Mouse (Mus musculus): ENCODE results near the gene Lgsn. TPM values are rescaled to one million over a fixed set of nuclear protein-coding genes. Genes with fewer than 3 reads are reported as not detected.

Lgsn gene
- total RNA-seq, 1 experiment from 2014 or later = not detected

GRCm38 (mm10) chr1:31220599-31221250 lies 44.5 kb downstream of the Lgsn start:
- DNase-seq = no peak

- DNase-seq = no peak
Measured at GRCm38 (mm10) chr1:31222564-31222963, 46.4 kb downstream of the Lgsn start, which contains the start of the genes 4931428L18Rik and Pih1d3. 4931428L18Rik (minus strand) TSS chr1:31222684. Pih1d3 (plus strand) TSS chr1:31222838.

DNA sequence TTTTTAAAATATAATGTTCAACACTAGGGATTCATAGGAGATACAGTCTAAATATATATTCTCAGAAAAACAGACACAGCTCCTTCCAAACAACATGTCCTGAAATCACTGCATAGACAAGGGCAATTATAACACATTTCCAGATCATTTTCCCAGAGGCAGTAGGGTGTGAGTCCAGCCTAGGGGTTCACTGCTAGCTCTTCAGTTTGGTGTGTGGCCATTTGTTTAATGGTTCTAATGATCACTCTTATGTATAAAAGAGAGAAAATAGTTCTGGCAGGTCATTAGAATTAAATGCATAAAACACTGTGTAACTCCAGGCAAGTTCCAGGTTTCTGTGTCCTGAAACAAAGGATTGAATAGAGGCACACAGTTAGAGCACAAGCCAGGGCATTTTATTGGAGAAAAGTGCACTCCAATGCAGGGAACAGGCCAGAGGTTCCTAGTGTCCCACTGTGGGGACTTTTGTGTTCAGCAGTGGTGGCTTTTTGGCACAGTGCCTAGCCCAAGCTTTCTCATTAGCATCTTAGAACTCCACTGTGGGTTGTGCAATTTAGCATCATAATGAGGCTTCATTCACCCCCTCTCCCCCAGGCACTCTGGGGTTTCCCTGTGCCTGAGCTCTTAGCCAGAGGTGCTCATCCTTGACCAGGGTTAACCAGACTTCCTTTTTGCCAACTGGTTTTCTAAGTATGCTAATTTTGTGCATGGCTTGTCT lies 57.3 kb downstream of the Lgsn start:
- no peak for DNase-seq

Other genes with a start within 250 kb of the Lgsn start
- not detected in 2 replicates for gene AC153137.1, start 198.4 kb upstream of the Lgsn start, total RNA-seq (2021)
- gene 4931428L18Rik, start 46.3 kb downstream of the Lgsn start, total RNA-seq (2021) = 0.56 TPM in 1 of 2 replicates, not detected in the other
- gene Pih1d3, start 46.4 kb downstream of the Lgsn start, total RNA-seq (2021) = not detected in 2 replicates

Data from adrenal gland, postnatal 14 days (tissue).